Mouse (Mus musculus) MEL (cell line): Measurements from ENCODE around the gene Zranb3. TPM values are rescaled to one million over a fixed set of nuclear protein-coding genes. Genes with fewer than 3 reads are reported as not detected.

Experiments
- DNase-seq: peaks from one replicate; pipeline ENCODE4 v3.0.0; 2011; ENCODE audit warnings: low read depth, low spot score
- H3K27ac ChIP-seq: 2 replicates; pipeline ENCODE4 v1.5.1; 2012; ENCODE audit warnings: low read depth, mild to moderate bottlenecking, control low read depth, low read length, moderate library complexity; ENCODE audit not compliant: control insufficient read depth
- H3K27me3 ChIP-seq, 2 experiments: fragments of 150-350 bp in 1 of 2; sonication (generic) in 1 of 2; 2 replicates each; pipeline ENCODE4 v1.6.1; 2012; ENCODE audit warnings: low read length in 2 of 2, mild to moderate bottlenecking in 2 of 2, improper control_type of control experiment in 1 of 2, moderate library complexity in 1 of 2; ENCODE audit not compliant: insufficient read depth in 2 of 2, control insufficient read depth in 1 of 2
- H3K36me3 ChIP-seq, 2 experiments: 2 replicates each; pipeline ENCODE4 v1.6.1; 2012 to 2014; ENCODE audit warnings: low read length in 2 of 2, improper control_type of control experiment in 1 of 2, inconsistent platforms in 1 of 2, mild to moderate bottlenecking in 1 of 2; ENCODE audit not compliant: insufficient read depth in 2 of 2, control insufficient read depth in 1 of 2
- H3K4me1 ChIP-seq, 2 experiments: fragments of 150-350 bp in 1 of 2; sonication (generic) in 1 of 2; 2 replicates each; pipeline ENCODE4 v1.6.1; 2012; ENCODE audit warnings: low read length in 2 of 2, improper control_type of control experiment in 1 of 2, mild to moderate bottlenecking in 1 of 2; ENCODE audit not compliant: insufficient read depth in 2 of 2, control insufficient read depth in 1 of 2
- H3K4me3 ChIP-seq, 2 experiments: fragments of 150-350 bp in 1 of 2; sonication (generic) in 1 of 2; 2 replicates each; pipeline ENCODE4 v1.5.1; 2012; ENCODE audit warnings: low read depth in 2 of 2, low read length in 2 of 2, mild to moderate bottlenecking in 2 of 2, moderate library complexity in 2 of 2, control low read depth in 1 of 2, improper control_type of control experiment in 1 of 2; ENCODE audit not compliant: control insufficient read depth in 1 of 2, insufficient read depth in 1 of 2
- H3K79me2 ChIP-seq: 2 replicates; pipeline ENCODE4 v1.6.1; 2012; ENCODE audit warnings: mild to moderate bottlenecking, low read length, moderate library complexity; ENCODE audit not compliant: control insufficient read depth, poor library complexity, insufficient read depth
- H3K9ac ChIP-seq: 2 replicates; pipeline ENCODE4 v1.6.1; 2012; ENCODE audit warnings: low read depth, mild to moderate bottlenecking, control low read depth, low read length, moderate library complexity; ENCODE audit not compliant: control insufficient read depth, poor library complexity, severe bottlenecking
- H3K9me3 ChIP-seq: fragments of 150-350 bp; sonication (generic); replicated peaks from 2 replicates; pipeline ENCODE4 v1.6.1; 2012; ENCODE audit warnings: mild to moderate bottlenecking, low read length, improper control_type of control experiment, moderate library complexity; ENCODE audit not compliant: insufficient read depth
- BHLHE40 ChIP-seq: IDR thresholded peaks from 2 replicates; pipeline ENCODE4 v1.6.1; 2012; ENCODE audit warnings: low read depth, mild to moderate bottlenecking, inconsistent platforms, low read length, improper control_type of control experiment, borderline replicate concordance
- CHD1 ChIP-seq: IDR thresholded peaks from 2 replicates; pipeline ENCODE4 v1.6.1; 2012; ENCODE audit warnings: low read depth, mild to moderate bottlenecking, inconsistent platforms, low read length, improper control_type of control experiment
- CHD2 ChIP-seq: IDR thresholded peaks from 2 replicates; pipeline ENCODE4 v1.6.1; 2011; ENCODE audit warnings: low read length, improper control_type of control experiment
- EP300 ChIP-seq, 2 experiments: IDR thresholded peaks; 2 replicates each; pipeline ENCODE4 v1.6.1; 2011; ENCODE audit warnings: improper control_type of control experiment in 2 of 2, low read length in 2 of 2, low read depth in 1 of 2, mild to moderate bottlenecking in 1 of 2
- ETS1 ChIP-seq: IDR thresholded peaks from 2 replicates; pipeline ENCODE4 v1.6.1; 2012; ENCODE audit warnings: low read depth, mild to moderate bottlenecking, inconsistent platforms, low read length, improper control_type of control experiment, moderate library complexity
- GABPA ChIP-seq: IDR thresholded peaks from 2 replicates; pipeline ENCODE4 v1.6.1; 2012; ENCODE audit warnings: low read depth, mild to moderate bottlenecking, inconsistent platforms, low read length, improper control_type of control experiment, moderate library complexity
- GATA1 ChIP-seq: IDR thresholded peaks from 2 replicates; pipeline ENCODE4 v1.6.1; 2011; ENCODE audit warnings: low read depth, low read length, improper control_type of control experiment
- HCFC1 ChIP-seq: IDR thresholded peaks from 2 replicates; pipeline ENCODE4 v1.6.1; 2012; ENCODE audit warnings: low read depth, mild to moderate bottlenecking, inconsistent platforms, low read length, improper control_type of control experiment, moderate library complexity
- JUND ChIP-seq: IDR thresholded peaks from 2 replicates; pipeline ENCODE4 v1.6.1; 2011; ENCODE audit warnings: low read depth, mild to moderate bottlenecking, improper control_type of control experiment, low read length
- MAZ ChIP-seq: IDR thresholded peaks from 2 replicates; pipeline ENCODE4 v1.6.1; 2012; ENCODE audit warnings: low read depth, mild to moderate bottlenecking, inconsistent platforms, low read length, improper control_type of control experiment
- MXI1 ChIP-seq: IDR thresholded peaks from 2 replicates; pipeline ENCODE4 v1.6.1; 2011; ENCODE audit warnings: mild to moderate bottlenecking, low read depth, low read length, improper control_type of control experiment
- MYC ChIP-seq: IDR thresholded peaks from 2 replicates; pipeline ENCODE4 v1.6.1; 2011; ENCODE audit warnings: low read depth, mild to moderate bottlenecking, low read length, improper control_type of control experiment, moderate library complexity
- POLR2AphosphoS2 ChIP-seq: IDR thresholded peaks from 2 replicates; pipeline ENCODE4 v1.6.1; 2011; ENCODE audit warnings: low read length, improper control_type of control experiment
- POLR2AphosphoS5 ChIP-seq: IDR thresholded peaks from 2 replicates; pipeline ENCODE4 v1.6.1; 2012; ENCODE audit warnings: low read depth, borderline replicate concordance, mild to moderate bottlenecking, inconsistent platforms, low read length, moderate library complexity, mixed read lengths
- SIN3A ChIP-seq: IDR thresholded peaks from 2 replicates; pipeline ENCODE4 v1.6.1; 2012; ENCODE audit warnings: low read length, improper control_type of control experiment, inconsistent platforms
- TCF12 ChIP-seq: IDR thresholded peaks from 2 replicates; pipeline ENCODE4 v1.6.1; 2014; ENCODE audit warnings: low read depth, mild to moderate bottlenecking, inconsistent platforms, low read length, improper control_type of control experiment, moderate library complexity
- USF1 ChIP-seq: IDR thresholded peaks from 2 replicates; pipeline ENCODE4 v1.6.1; 2014; ENCODE audit warnings: low read depth, mild to moderate bottlenecking, inconsistent platforms, low read length, improper control_type of control experiment, moderate library complexity
- ZC3H11A ChIP-seq: IDR thresholded peaks from 2 replicates; pipeline ENCODE4 v1.6.1; 2012; ENCODE audit warnings: low read depth, mild to moderate bottlenecking, inconsistent platforms, low read length, improper control_type of control experiment
- ZKSCAN1 ChIP-seq: IDR thresholded peaks from 2 replicates; pipeline ENCODE4 v1.6.1; 2012; ENCODE audit warnings: low read depth, mild to moderate bottlenecking, inconsistent platforms, low read length, improper control_type of control experiment, moderate library complexity
- ZMIZ1 ChIP-seq: IDR thresholded peaks from 2 replicates; pipeline ENCODE4 v1.6.1; 2012; ENCODE audit warnings: low read depth, mild to moderate bottlenecking, inconsistent platforms, low read length, improper control_type of control experiment, moderate library complexity
- ZNF384 ChIP-seq: IDR thresholded peaks from 2 replicates; pipeline ENCODE4 v1.6.1; 2012; ENCODE audit warnings: low read depth, mild to moderate bottlenecking, inconsistent platforms, low read length, improper control_type of control experiment
- polyA plus RNA-seq, 2 experiments: library from polyadenylated mRNA; stranded (reverse) in 1 of 2; unstranded in 1 of 2; fragments of >175 nt in 1 of 2; fragments of >200 nt in 1 of 2; gene quantifications; 2 replicates each; pipeline versions ENCODE4 v1.2.1 to v1.2.4; 2012; ENCODE audit warnings: low replicate concordance in 2 of 2, low read depth in 1 of 2; ENCODE audit not compliant: insufficient read length in 2 of 2, insufficient read depth in 1 of 2, missing spikeins in 1 of 2
- total RNA-seq: library from RNA; depleted of rRNA; stranded (reverse); fragments of 300-350 nt; gene quantifications from 2 replicates; pipeline ENCODE4 v1.2.3, GENCODE M21; 2012

The Zranb3 gene
- total and polyA plus RNA-seq, 3 experiments = 3.9 to 4.1 TPM; not detected in 1

GRCm38 (mm10) chr1:127974082-127974481 lies 128.8 kb downstream of the Zranb3 start:
- no peak overlapping the region for H3K27ac ChIP-seq
- H3K9me3 ChIP-seq = no peaks in the 10 kb centered on the region
- H3K9ac ChIP-seq = no peak overlapping the region
- no peak for TF ChIP-seq SIN3A
- no peak for TF ChIP-seq TCF12
- TF ChIP-seq HCFC1 = no peak
- TF ChIP-seq MAZ = no peak
- no peak for TF ChIP-seq GATA1
- TF ChIP-seq CHD1 = no peak
- TF ChIP-seq BHLHE40 = no peak
- TF ChIP-seq GABPA = no peak
- no peak for TF ChIP-seq ZKSCAN1
- TF ChIP-seq MYC = no peak
- no peak for TF ChIP-seq ETS1
- TF ChIP-seq POLR2AphosphoS5 = no peak
- TF ChIP-seq ZMIZ1 = no peak
- no peak for TF ChIP-seq USF1
- no peak for TF ChIP-seq EP300 (IDR thresholded peaks at IDR 0.05; ENCODE audit: low read depth in 1 of 2, low read length in 2 of 2)
- TF ChIP-seq POLR2AphosphoS2 = no peak
- TF ChIP-seq MXI1 = no peak
- TF ChIP-seq ZC3H11A = no peak
- no peak for TF ChIP-seq CHD2
- TF ChIP-seq ZNF384 = no peak
- no peak overlapping the region for H3K4me3 ChIP-seq
- H3K79me2 ChIP-seq = no peaks in the 10 kb centered on the region
- DNase-seq = no peak
- H3K36me3 ChIP-seq = no peaks in the 10 kb centered on the region
- H3K27me3 ChIP-seq = no peaks in the 10 kb centered on the region
- no peaks in the 10 kb centered on the region for H3K4me1 ChIP-seq

- no peak overlapping the region for H3K4me3 ChIP-seq
- DNase-seq = no peak
- no peak overlapping the region for H3K27ac ChIP-seq
- no peaks in the 10 kb centered on the region for H3K9me3 ChIP-seq
- H3K4me1 ChIP-seq = no peaks in the 10 kb centered on the region
- H3K27me3 ChIP-seq = no peaks in the 10 kb centered on the region
- no peak for TF ChIP-seq ZNF384
- no peak for TF ChIP-seq ZC3H11A
- TF ChIP-seq BHLHE40 = no peak
- no peak for TF ChIP-seq JUND
- no peak overlapping the region for H3K9ac ChIP-seq
- H3K79me2 ChIP-seq = no peaks in the 10 kb centered on the region
- H3K36me3 ChIP-seq = no peaks in the 10 kb centered on the region
Measured at GRCm38 (mm10) chr1:127970870-127971269, 132.0 kb downstream of the Zranb3 start.
